Mouse (Mus musculus) megakaryocyte, embryonic 14.5 days (primary cell): ENCODE data around the gene Foxm1. TPM values are rescaled to one million over a fixed set of nuclear protein-coding genes. Genes with fewer than 3 reads are reported as not detected.

Source experiments
- H3K27me3 ChIP-seq: replicated peaks from 2 replicates; pipeline ENCODE3; 2012; ENCODE audit warnings: inconsistent platforms
- H3K36me3 ChIP-seq: replicated peaks from 2 replicates; pipeline ENCODE3; 2012; ENCODE audit warnings: low read length, inconsistent platforms, mixed read lengths
- H3K4me1 ChIP-seq: 2 replicates; pipeline ENCODE4 v1.6.1; 2012; ENCODE audit warnings: inconsistent platforms
- H3K4me3 ChIP-seq: replicated peaks from 2 replicates; pipeline ENCODE3; 2012; ENCODE audit warnings: moderate library complexity, mild to moderate bottlenecking, inconsistent platforms
- H3K9me3 ChIP-seq: 2 replicates; pipeline ENCODE4 v1.6.1; 2012; ENCODE audit warnings: inconsistent platforms
- FLI1 ChIP-seq: IDR thresholded peaks from 2 replicates; pipeline ENCODE4 v1.6.1; 2012; ENCODE audit warnings: low read length, inconsistent platforms, mixed read lengths
- GATA1 ChIP-seq: IDR thresholded peaks from 3 replicates; pipeline ENCODE4 v1.6.1; 2012; ENCODE audit warnings: mixed read lengths, low read length, inconsistent platforms, borderline replicate concordance
- polyA plus RNA-seq: library from polyadenylated mRNA; stranded (reverse); fragments of >175 nt; gene quantifications from 2 replicates; pipeline ENCODE4 v1.2.3, GENCODE M21; 2012; ENCODE audit warnings: low replicate concordance; ENCODE audit not compliant: insufficient read depth

The Foxm1 gene
- polyA plus RNA-seq, result 14.7 and 19.2 TPM in 2 replicates

GRCm38 (mm10) chr6:128362381-128363006, at the start of gene Foxm1, which contains the start of gene Rhno1:
Gene Foxm1 (plus strand): TSS chr6:128362967.
Gene Rhno1 (minus strand): TSS chr6:128362911.
- peak; percentile 40; the same call in 1 of the 2 replicates for TF ChIP-seq FLI1
- no peak for TF ChIP-seq GATA1
- Histone ChIP-seq H3K4me3 (peak within 1 kb of the TSS; percentile 99), H3K9me3 (no peaks in the 10 kb centered on the region), H3K36me3 (peaks cover 46% of the 10 kb centered on the region), H3K4me1 (peaks cover 41% of the 10 kb centered on the region), H3K27me3 (no peaks in the 10 kb centered on the region)

DNA sequence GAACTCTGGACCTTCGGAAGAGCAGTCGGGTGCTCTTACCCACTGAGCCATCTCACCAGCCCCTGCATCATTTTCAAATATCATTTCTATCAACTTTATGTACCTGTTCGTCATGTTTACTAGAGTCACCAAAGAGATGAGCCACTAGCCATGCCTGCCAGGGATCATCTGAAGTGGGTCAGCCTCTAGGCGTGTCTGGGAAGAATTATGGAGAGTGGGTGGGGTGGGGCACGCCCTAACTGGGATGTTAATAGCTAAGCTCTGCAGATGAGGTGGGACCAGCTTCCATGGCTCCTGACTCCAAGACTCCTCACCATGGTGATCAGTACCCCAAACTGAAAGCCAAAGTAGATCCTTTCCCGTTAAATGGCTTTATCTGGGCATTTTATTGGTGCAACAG, 48.0 kb upstream of the Foxm1 start:
- TF ChIP-seq FLI1, result no peak
- TF ChIP-seq GATA1, result no peak
- Histone ChIP-seq H3K36me3 (no peaks in the 10 kb centered on the region), H3K9me3 (0 out of 2 replicates have a peak, but pooled peaks cover 3% of the 10 kb centered on the region), H3K4me1 (no peaks in the 10 kb centered on the region), H3K27me3 (peaks cover 12% of the 10 kb centered on the region), H3K4me3 (no peak overlapping the region)

GRCm38 (mm10) chr6:128315597-128315996, 47.2 kb upstream of the Foxm1 start:
- Histone ChIP-seq H3K9me3 (0 out of 2 replicates have a peak, but pooled peaks cover 3% of the 10 kb centered on the region), H3K4me3 (no peak overlapping the region), H3K36me3 (no peaks in the 10 kb centered on the region), H3K27me3 (peaks cover 12% of the 10 kb centered on the region), H3K4me1 (no peaks in the 10 kb centered on the region)
- TF ChIP-seq FLI1 (no peak), GATA1 (no peak)

GRCm38 (mm10) chr6:128318317-128318716, 44.5 kb upstream of the Foxm1 start:
- TF ChIP-seq GATA1 (no peak), FLI1 (no peak)
- Histone ChIP-seq H3K36me3 (peaks cover 21% of the 10 kb centered on the region), H3K4me3 (no peak overlapping the region)

DNA sequence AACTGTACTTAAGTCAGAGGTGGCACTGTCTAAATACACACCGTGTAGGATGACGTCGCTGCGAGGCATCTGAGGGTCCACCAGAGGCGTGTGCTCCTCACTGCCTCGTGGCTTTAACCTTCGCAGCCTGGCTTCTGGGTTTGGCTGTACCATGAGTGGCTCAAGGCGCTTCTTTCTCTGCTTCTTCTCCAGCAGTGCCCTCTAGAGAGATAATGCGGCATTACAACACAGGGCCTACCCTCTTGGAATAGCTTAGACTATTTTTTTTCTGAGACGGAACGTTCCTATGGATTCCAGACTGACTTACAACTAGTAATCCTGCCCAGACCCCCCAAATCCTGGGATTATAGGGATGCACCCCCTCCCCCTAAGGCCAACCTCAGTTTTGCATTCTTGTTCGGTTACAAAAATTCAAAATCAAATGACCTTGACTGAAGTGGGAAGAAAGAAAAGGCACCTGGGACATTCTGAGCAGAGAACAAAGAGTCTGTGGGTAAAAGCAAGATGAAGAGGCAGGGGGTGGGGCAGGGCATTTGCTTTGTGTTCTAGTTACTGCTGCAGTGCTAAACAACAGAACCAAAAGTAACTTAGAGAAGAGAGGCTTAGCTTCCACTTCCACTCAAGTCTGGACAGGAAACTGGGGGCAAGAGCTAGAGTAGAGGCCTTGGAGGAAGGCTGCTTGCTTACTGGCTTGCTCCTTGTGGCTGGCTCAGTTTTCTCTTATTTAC, 28.2 kb upstream of the Foxm1 start:
- H3K27me3 ChIP-seq, result no peaks in the 10 kb centered on the region
- peaks cover 52% of the 10 kb centered on the region for H3K36me3 ChIP-seq
- H3K9me3 ChIP-seq, result peaks cover 6% of the 10 kb centered on the region
- H3K4me1 ChIP-seq, result peaks cover 27% of the 10 kb centered on the region
- H3K4me3 ChIP-seq, result peak overlapping the region; percentile 50
- no peak for TF ChIP-seq FLI1
- no peak for TF ChIP-seq GATA1

More at GRCm38 (mm10) chr6:128318317-128318716, 44.5 kb upstream of the Foxm1 start:
- no peaks in the 10 kb centered on the region for H3K4me1 ChIP-seq
- H3K9me3 ChIP-seq, result no peaks in the 10 kb centered on the region
- peaks cover 12% of the 10 kb centered on the region for H3K27me3 ChIP-seq

DNA sequence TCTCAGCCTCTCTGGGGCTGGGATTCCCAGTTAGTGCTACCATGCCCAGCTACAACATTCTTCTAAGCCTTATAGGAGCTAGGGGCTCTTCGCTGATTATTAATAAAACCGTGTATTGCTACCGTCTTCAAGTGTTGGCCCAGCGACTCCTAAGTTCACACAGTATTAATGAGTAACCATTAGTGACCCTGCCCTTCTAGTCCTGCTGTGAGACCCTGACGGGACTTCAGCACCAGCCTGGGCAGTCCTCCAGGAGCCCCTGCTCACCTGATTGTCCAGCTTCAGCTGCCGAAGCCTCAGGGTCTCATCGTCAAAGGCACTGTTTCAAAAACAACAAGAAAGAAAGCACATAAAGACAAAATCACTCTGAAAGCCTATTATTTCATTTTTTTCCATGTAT, 25.3 kb upstream of the Foxm1 start:
- no peak for TF ChIP-seq FLI1
- TF ChIP-seq GATA1, result no peak

GRCm38 (mm10) chr6:128338876-128339275, 23.9 kb upstream of the Foxm1 start:
- H3K36me3 ChIP-seq, result peaks cover 23% of the 10 kb centered on the region
- H3K27me3 ChIP-seq, result peaks cover 2% of the 10 kb centered on the region
- H3K4me3 ChIP-seq, result no peak overlapping the region
- H3K9me3 ChIP-seq, result no peaks in the 10 kb centered on the region
- peaks cover 67% of the 10 kb centered on the region for H3K4me1 ChIP-seq
- TF ChIP-seq FLI1, result no peak
- no peak for TF ChIP-seq GATA1

More for the DNA sequence above, 25.3 kb upstream of the Foxm1 start:
- Histone ChIP-seq H3K9me3 (no peaks in the 10 kb centered on the region), H3K27me3 (peaks cover 2% of the 10 kb centered on the region), H3K36me3 (peaks cover 37% of the 10 kb centered on the region), H3K4me3 (no peak overlapping the region), H3K4me1 (peaks cover 52% of the 10 kb centered on the region)

- Histone ChIP-seq H3K4me1 (peaks cover 89% of the 10 kb centered on the region), H3K36me3 (peaks cover 7% of the 10 kb centered on the region), H3K9me3 (no peaks in the 10 kb centered on the region), H3K27me3 (peaks cover 2% of the 10 kb centered on the region), H3K4me3 (no peak overlapping the region)
- TF ChIP-seq FLI1 (no peak), GATA1 (no peak)
Observed at GRCm38 (mm10) chr6:128341956-128342723, 20.6 kb upstream of the Foxm1 start.

DNA sequence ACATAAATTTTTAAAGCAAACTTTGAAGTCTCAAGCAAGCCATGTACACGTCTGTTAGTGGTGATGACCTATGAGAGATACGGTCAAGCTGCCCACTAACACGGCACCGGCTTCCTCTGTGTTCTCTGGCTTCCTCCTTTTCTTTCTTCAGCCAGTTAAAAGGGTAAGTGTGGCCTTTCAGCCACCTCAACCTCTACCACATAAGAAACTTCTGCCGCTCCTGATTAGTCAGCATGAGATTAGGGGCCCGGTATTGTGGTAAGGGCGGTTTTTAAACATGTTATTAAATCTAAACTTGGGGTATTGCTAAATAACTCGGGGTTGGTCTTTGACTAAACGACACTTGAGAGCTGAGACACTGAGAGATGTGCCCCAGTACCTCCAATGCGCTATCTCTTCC, 17.1 kb upstream of the Foxm1 start:
- Histone ChIP-seq H3K27me3 (no peaks in the 10 kb centered on the region), H3K4me1 (peaks cover 92% of the 10 kb centered on the region), H3K4me3 (peak overlapping the region; percentile 84), H3K36me3 (peaks cover 7% of the 10 kb centered on the region), H3K9me3 (no peaks in the 10 kb centered on the region)
- TF ChIP-seq GATA1, result no peak
- TF ChIP-seq FLI1, result no peak
